Mouse (Mus musculus) forebrain, embryonic 16.5 days (tissue): ENCODE results near the gene Lrrc31. TPM values are rescaled to one million over a fixed set of nuclear protein-coding genes. Genes with fewer than 3 reads are reported as not detected.

Source experiments
- ATAC-seq: fragments of 200-750 bp; cut with Nextera tagmentation; 2 replicates; pipeline ENCODE4 v1.8.0; 2017; ENCODE audit warnings: mild to moderate bottlenecking, moderate library complexity
- H3K27ac ChIP-seq: fragments of 300-500 bp; sonication (generic); 2 replicates; pipeline ENCODE4 v1.5.1; 2014; ENCODE audit warnings: low read length, control low read depth
- H3K27me3 ChIP-seq: fragments of 300-500 bp; sonication (generic); replicated peaks from 2 replicates; pipeline ENCODE4 v1.6.1; 2014; ENCODE audit warnings: low read length; ENCODE audit not compliant: control insufficient read depth, insufficient read depth
- H3K36me3 ChIP-seq: fragments of 300-500 bp; sonication (generic); 2 replicates; pipeline ENCODE4 v1.6.1; 2014; ENCODE audit not compliant: control insufficient read depth, insufficient read depth
- H3K4me1 ChIP-seq: fragments of 300-500 bp; sonication (generic); replicated peaks from 2 replicates; pipeline ENCODE4 v1.6.1; 2014; ENCODE audit warnings: low read length; ENCODE audit not compliant: control insufficient read depth, insufficient read depth
- H3K4me2 ChIP-seq: fragments of 300-500 bp; sonication (generic); 2 replicates; pipeline ENCODE4 v1.6.1; 2014; ENCODE audit warnings: mild to moderate bottlenecking, low read length, control low read depth
- H3K4me3 ChIP-seq: fragments of 300-500 bp; sonication (generic); replicated peaks from 2 replicates; pipeline ENCODE4 v1.5.1; 2014; ENCODE audit warnings: mild to moderate bottlenecking, low read length, control low read depth
- H3K9ac ChIP-seq: fragments of 300-500 bp; sonication (generic); replicated peaks from 2 replicates; pipeline ENCODE4 v1.6.1; 2014; ENCODE audit warnings: low read depth, low read length, control low read depth
- H3K9me3 ChIP-seq: fragments of 300-500 bp; sonication (generic); 2 replicates; pipeline ENCODE4 v1.6.1; 2016; ENCODE audit warnings: low read length; ENCODE audit not compliant: control insufficient read depth
- WGBS: fragments of 180-500 bp; shearing (Covaris S2); extraction: QIAGEN DNeasy Blood & Tissue Kit; methylation state at CpG from one replicate; pipeline ENCODE4 v1.1.7; 2014; 5-methylcytosine and 5-hydroxymethylcytosine counted together
- polyA plus RNA-seq: library from polyadenylated mRNA; unstranded; fragments of >200 nt; fragmentation: Nextera tagmentation; extraction: Ambion mirVana; gene quantifications from 2 replicates; pipeline ENCODE4 v1.2.1, GENCODE M21; 2015

The Lrrc31 gene
- polyA plus RNA-seq, 1 experiment from 2014 or later: not detected

- H3K9me3 ChIP-seq: no peaks in the 10 kb centered on the region
- H3K27me3 ChIP-seq: peaks cover 9% of the 10 kb centered on the region
- under 1% methylated on average over 41 of the region's 41 CpGs for WGBS
- peak overlapping the region; percentile 38; the same call in 1 of the 2 replicates for H3K9ac ChIP-seq
- no peaks in the 10 kb centered on the region for H3K36me3 ChIP-seq
- peak overlapping the region; percentile 64 for H3K4me2 ChIP-seq
- peak overlapping the region; percentile 41 for H3K4me3 ChIP-seq
- peak; percentile 55; the same call in 1 of the 2 replicates for ATAC-seq
- peaks cover 12% of the 10 kb centered on the region for H3K4me1 ChIP-seq
- H3K27ac ChIP-seq: no peak overlapping the region
Observed at GRCm38 (mm10) chr3:30650062-30650841, 49.4 kb downstream of the Lrrc31 start.

DNA sequence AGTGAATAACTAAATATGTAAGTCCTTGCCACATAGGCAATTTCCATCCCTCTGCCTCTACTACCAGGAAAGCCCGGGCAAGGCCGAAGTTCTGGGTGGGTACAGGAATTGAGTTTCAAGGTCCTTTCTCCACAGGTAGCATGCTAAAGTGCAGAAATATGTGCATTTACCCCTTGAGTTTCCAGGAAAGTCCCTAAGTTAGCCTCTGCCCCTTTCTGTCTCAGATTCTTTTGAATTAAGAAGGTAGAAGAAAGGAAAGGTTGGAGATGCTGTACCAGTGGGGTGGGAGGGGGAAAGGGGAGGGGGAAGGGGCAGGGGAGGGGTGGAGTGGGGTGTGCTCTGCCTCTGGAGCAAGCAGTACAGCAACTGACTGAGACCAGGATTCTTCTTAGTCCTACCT is 51.2 kb downstream of the Lrrc31 start:
- H3K36me3 ChIP-seq: no peaks in the 10 kb centered on the region
- H3K9me3 ChIP-seq: no peaks in the 10 kb centered on the region
- WGBS: 90% methylated on average over 2 of the region's 2 CpGs

GRCm38 (mm10) chr3:30647440-30648090 is 52.1 kb downstream of the Lrrc31 start, which contains the start of gene Lrrc34:
TSS of gene Lrrc34 (minus strand) at chr3:30647869.
- 3% methylated on average over 25 of the region's 25 CpGs for WGBS
- peak within 1 kb of the TSS; percentile 28 for H3K4me3 ChIP-seq
- H3K27me3 ChIP-seq: peaks cover 9% of the 10 kb centered on the region
- peaks cover 12% of the 10 kb centered on the region for H3K4me1 ChIP-seq
- peak within 1 kb of the TSS; percentile 24; the same call in 1 of the 2 replicates for H3K9ac ChIP-seq
- H3K27ac ChIP-seq: no peak within 1 kb of the TSS
- peak within 1 kb of the TSS; percentile 52 for H3K4me2 ChIP-seq
- no peaks in the 10 kb centered on the region for H3K36me3 ChIP-seq
- no peaks in the 10 kb centered on the region for H3K9me3 ChIP-seq
- ATAC-seq: peak; percentile 89

More for the DNA sequence above, 51.2 kb downstream of the Lrrc31 start:
- no peak overlapping the region for H3K9ac ChIP-seq
- H3K4me3 ChIP-seq: no peak overlapping the region
- H3K27ac ChIP-seq: no peak overlapping the region
- H3K27me3 ChIP-seq: peaks cover 9% of the 10 kb centered on the region
- H3K4me2 ChIP-seq: no peak overlapping the region
- no peak for ATAC-seq
- H3K4me1 ChIP-seq: peaks cover 12% of the 10 kb centered on the region

GRCm38 (mm10) chr3:30646761-30647160 is 52.9 kb downstream of the Lrrc31 start:
- ATAC-seq: no peak
- H3K36me3 ChIP-seq: no peaks in the 10 kb centered on the region
- no peak overlapping the region for H3K4me3 ChIP-seq
- H3K9ac ChIP-seq: no peak overlapping the region
- H3K4me1 ChIP-seq: peaks cover 12% of the 10 kb centered on the region
- H3K27ac ChIP-seq: no peak overlapping the region
- H3K9me3 ChIP-seq: no peaks in the 10 kb centered on the region
- H3K27me3 ChIP-seq: peaks cover 9% of the 10 kb centered on the region
- no peak overlapping the region for H3K4me2 ChIP-seq
- 53% methylated on average over 8 of the region's 8 CpGs for WGBS

- H3K4me2 ChIP-seq: no peak within 1 kb of the TSS
- H3K27ac ChIP-seq: no peak within 1 kb of the TSS
- no peaks in the 10 kb centered on the region for H3K9me3 ChIP-seq
- no peak within 1 kb of the TSS for H3K9ac ChIP-seq
- peaks cover 4% of the 10 kb centered on the region for H3K4me1 ChIP-seq
- peaks cover 3% of the 10 kb centered on the region for H3K27me3 ChIP-seq
- ATAC-seq: no peak
- no peaks in the 10 kb centered on the region for H3K36me3 ChIP-seq
- WGBS: 68% methylated on average over 2 of the region's 2 CpGs
- H3K4me3 ChIP-seq: no peak within 1 kb of the TSS
Observed at GRCm38 (mm10) chr3:30644207-30644606, 55.4 kb downstream of the Lrrc31 start, which contains the start of gene Lrriq4. TSS of gene Lrriq4 (plus strand) at chr3:30644507.

DNA sequence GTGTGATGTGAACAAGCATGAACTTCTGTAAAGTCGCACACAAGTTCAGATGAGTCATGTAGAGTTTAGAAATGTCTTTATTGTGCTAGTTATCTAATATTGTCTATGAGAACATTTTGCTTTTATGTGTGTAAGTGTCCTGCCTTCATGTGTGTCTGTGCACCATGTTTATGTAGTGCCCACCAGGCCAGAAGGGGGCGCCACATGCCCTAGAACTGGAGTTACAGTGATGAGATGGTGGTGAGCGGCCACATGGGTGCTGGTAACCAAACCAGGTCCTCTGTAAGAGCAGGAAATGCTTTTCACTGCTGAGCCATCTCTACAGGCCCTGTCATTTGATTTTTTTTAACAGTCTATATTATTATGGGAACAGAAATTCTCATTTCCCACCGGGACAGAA is 64.0 kb downstream of the Lrrc31 start:
- H3K9me3 ChIP-seq: no peaks in the 10 kb centered on the region
- no peak overlapping the region for H3K9ac ChIP-seq
- no peaks in the 10 kb centered on the region for H3K27me3 ChIP-seq
- no peaks in the 10 kb centered on the region for H3K4me1 ChIP-seq
- no peak overlapping the region for H3K4me2 ChIP-seq
- H3K4me3 ChIP-seq: no peak overlapping the region
- 81% methylated on average over 4 of the region's 4 CpGs for WGBS
- no peak for ATAC-seq
- H3K27ac ChIP-seq: no peak overlapping the region
- H3K36me3 ChIP-seq: no peaks in the 10 kb centered on the region

DNA sequence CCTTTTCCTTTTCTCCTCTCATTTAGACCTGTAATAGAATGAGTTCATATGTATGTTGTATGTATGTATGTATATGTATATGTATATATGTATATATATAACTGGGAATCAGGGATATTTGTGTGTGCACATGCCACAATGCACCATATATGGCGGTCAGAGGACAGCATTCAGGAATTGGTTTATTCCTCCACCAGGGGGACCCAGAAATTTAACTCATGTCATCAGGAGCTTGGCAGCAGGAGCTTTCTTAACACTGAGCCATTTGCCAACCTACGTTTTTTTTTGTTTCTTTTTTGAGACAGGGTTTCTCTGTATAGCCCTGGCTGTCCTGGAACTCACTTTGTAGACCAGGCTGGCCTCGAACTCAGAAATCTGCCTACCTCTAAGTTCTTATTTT is 66.0 kb downstream of the Lrrc31 start:
- no peak for ATAC-seq
- 54% methylated on average over 3 of the region's 3 CpGs for WGBS
- Histone ChIP-seq H3K4me1 (no peaks in the 10 kb centered on the region), H3K36me3 (no peaks in the 10 kb centered on the region), H3K9me3 (no peaks in the 10 kb centered on the region), H3K27ac (no peak overlapping the region), H3K4me3 (no peak overlapping the region), H3K9ac (no peak overlapping the region), H3K4me2 (no peak overlapping the region), H3K27me3 (no peaks in the 10 kb centered on the region)

Other genes with a start within 250 kb of the Lrrc31 start
- 2.1 and 2.8 TPM in 2 replicates for gene Mecom, start 151.8 kb downstream of the Lrrc31 start, polyA plus RNA-seq
- 0.20 and 0.38 TPM in 2 replicates for gene Actrt3, start 99.9 kb downstream of the Lrrc31 start, polyA plus RNA-seq
- 39.9 and 41.8 TPM in 2 replicates for gene Mynn, start 97.8 kb downstream of the Lrrc31 start, polyA plus RNA-seq
- gene Lrriq4, start 55.3 kb downstream of the Lrrc31 start, polyA plus RNA-seq: not detected in 2 replicates
- gene Lrrc34, start 52.0 kb downstream of the Lrrc31 start, polyA plus RNA-seq: 0.83 and 0.86 TPM in 2 replicates
- not detected in 2 replicates for gene Samd7, start 46.5 kb upstream of the Lrrc31 start, polyA plus RNA-seq
- gene Sec62, start 93.0 kb upstream of the Lrrc31 start, polyA plus RNA-seq: 65.3 and 73.4 TPM in 2 replicates
- 0.65 and 1.3 TPM in 2 replicates for gene Gpr160, start 156.1 kb upstream of the Lrrc31 start, polyA plus RNA-seq